Mouse (Mus musculus) T-helper 2 cell (primary cell): ENCODE measurements around the gene Rgma.

Source experiments
- in situ Hi-C: fragments of 300-600 bp; cut with MboI, MseI; formaldehyde crosslinking; loops from one replicate; pipeline ENCODE4 v1.15.1; 2025; ENCODE audit warnings: high pct_unique_total_duplicates

Gene Rgma

DNA sequence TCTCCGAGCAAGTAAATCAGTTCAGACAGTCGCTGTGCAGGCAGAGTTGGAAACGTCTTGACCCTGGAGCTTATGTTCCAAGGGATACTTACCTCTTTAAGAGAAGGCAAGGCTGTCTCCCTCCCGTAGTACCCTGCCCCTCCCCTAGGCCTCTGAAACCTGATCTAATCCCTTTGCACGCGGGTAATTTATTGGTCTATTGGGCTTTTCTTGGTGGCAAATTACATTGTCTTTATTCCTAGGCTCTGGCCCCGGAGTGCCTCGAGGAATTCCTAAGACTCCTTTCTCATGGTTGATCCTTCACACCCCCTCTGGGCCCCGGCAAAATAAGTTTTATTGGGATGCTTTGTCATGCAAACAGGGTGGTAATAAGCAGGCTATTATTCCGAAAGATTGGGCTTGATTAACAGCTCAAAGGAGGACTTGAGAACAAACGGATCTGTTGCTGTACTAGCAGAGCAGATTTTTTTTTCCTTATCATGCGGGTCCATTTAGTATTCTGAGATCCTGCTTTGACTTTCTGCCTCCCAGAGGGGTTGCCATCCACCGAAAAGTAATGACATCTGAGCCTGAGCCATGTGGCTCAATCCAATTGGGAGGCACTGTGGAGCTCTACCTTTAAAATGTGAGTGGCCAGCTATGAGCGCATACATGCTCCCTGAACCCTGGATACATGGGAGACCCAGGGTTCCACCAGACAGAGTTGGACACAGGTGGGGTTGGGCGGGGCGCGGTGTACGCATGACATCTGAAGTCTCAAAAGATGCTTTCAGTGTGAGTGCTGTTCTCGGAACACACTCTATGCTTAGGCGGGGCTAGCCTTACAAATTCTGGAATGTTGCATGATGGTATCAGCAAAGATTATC is 25.0 kb downstream of the Rgma start:
- in situ Hi-C loops = loop anchor here (25.0 kb wide), 1 partner anchor 1163 kb away; no protein-coding TSS in a partner anchor

DNA sequence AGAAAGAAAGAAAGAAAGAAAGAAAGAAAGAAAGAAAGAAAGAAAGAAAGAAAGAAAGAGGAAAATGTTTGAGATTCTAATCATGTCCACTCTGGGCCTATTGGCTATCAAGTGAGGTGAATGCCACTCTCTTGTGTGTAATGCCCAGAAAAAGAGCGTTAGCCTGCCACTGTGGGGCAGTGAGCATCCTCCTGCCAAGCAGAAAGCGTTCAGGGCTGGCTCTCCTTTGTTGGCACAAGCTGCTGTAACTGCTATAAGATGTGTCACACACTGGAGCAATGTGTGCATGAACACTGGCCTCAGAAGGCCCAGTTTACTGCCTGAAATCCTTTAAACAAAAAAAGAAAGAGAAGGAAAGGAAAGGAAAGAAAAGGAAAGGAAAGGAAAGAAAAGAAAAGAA is 26.8 kb downstream of the Rgma start:
- in situ Hi-C loops = loop anchor here (25.0 kb wide), 1 partner anchor 1165 kb away; no protein-coding TSS in a partner anchor

DNA sequence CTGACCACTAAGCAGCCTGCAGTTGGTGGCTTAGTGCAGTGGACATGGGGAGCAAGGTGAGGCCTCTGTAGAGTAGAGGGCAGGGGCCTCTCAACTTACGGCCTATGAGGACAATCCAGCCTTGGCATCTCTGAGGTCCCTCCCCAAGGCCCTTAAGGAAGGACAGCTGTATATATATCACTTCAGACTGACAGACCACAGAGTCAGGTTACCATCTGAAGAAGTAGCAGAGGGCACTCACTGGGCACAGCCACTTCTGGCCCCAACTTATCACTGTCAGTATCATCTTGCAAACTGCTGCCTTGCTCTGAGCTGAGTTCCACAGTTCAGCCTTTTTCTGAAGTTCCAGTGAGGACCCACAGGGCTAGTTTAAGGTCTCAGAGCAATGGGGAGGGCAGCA is 27.4 kb downstream of the Rgma start:
- in situ Hi-C loops = loop anchor here (25.0 kb wide), 1 partner anchor 1165 kb away; no protein-coding TSS in a partner anchor

- in situ Hi-C loops = loop anchor here (25.0 kb wide), 1 partner anchor 1166 kb away; no protein-coding TSS in a partner anchor
These were observed 28.2 kb downstream of the Rgma start for GRCm38 (mm10) chr7:73403538-73403937.

- in situ Hi-C loops = loop anchor here (25.0 kb wide), 1 partner anchor 1168 kb away; no protein-coding TSS in a partner anchor
These were observed 30.2 kb downstream of the Rgma start for GRCm38 (mm10) chr7:73405550-73405949.

- in situ Hi-C loops = loop anchor here (25.0 kb wide), 1 partner anchor 1174 kb away; no protein-coding TSS in a partner anchor
These were observed 36.2 kb downstream of the Rgma start for GRCm38 (mm10) chr7:73411523-73411922.

- in situ Hi-C loops = loop anchor here (25.0 kb wide), 1 partner anchor 1175 kb away; no protein-coding TSS in a partner anchor
These were observed 36.7 kb downstream of the Rgma start for GRCm38 (mm10) chr7:73411986-73412385.

- in situ Hi-C loops = loop anchor here (25.0 kb wide), 1 partner anchor 1175 kb away; no protein-coding TSS in a partner anchor
These were observed 37.1 kb downstream of the Rgma start for GRCm38 (mm10) chr7:73412419-73412818.

DNA sequence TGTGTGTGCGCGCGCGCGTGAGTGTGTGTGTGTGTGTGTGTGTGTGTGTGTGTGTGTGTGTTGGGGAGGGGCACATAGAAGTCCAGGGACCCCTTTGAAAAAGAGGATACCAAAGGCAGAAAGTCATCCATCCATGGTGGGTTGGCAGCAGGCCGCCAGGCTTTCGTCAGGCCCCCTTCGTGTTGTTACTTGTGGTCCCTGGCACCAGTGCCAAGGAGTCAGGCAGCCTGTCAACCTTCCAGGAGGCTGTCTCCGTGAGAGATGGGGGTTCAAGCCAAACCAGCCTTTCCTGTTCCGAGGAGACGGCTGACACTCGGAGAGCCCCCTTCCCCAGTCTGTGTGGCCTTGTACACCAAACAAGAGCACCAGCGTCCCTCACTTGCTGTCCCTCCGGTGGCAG is 38.9 kb downstream of the Rgma start:
- in situ Hi-C loops = loop anchor here (25.0 kb wide), 1 partner anchor 1177 kb away; no protein-coding TSS in a partner anchor

DNA sequence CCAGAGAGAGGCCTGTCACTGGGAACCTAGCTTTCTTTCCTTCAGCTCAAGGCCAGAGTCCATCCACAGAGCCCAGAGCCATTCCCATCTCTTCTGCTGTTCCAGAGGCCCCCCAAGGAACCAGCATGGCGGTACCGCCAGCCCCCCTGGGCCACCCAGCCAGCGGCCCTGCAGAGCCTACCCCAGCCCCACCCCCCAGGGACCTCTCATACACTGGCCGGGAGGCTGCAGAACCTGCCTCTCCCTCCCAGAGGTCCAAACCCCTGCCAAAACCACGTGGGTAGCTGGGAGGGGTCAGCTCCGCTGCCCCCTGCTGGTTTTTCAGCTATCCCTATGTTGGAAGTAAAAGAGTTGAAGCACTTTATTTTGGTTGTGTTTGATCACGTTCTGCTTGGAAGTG is 44.1 kb downstream of the Rgma start:
- in situ Hi-C loops = loop anchor here (25.0 kb wide), 1 partner anchor 1182 kb away; no protein-coding TSS in a partner anchor

- in situ Hi-C loops = loop anchor here (5.0 to 25.0 kb wide), 2 partner anchors 1024 to 1184 kb away; no protein-coding TSS in a partner anchor
These were observed 45.5 kb downstream of the Rgma start for GRCm38 (mm10) chr7:73420827-73421226.

DNA sequence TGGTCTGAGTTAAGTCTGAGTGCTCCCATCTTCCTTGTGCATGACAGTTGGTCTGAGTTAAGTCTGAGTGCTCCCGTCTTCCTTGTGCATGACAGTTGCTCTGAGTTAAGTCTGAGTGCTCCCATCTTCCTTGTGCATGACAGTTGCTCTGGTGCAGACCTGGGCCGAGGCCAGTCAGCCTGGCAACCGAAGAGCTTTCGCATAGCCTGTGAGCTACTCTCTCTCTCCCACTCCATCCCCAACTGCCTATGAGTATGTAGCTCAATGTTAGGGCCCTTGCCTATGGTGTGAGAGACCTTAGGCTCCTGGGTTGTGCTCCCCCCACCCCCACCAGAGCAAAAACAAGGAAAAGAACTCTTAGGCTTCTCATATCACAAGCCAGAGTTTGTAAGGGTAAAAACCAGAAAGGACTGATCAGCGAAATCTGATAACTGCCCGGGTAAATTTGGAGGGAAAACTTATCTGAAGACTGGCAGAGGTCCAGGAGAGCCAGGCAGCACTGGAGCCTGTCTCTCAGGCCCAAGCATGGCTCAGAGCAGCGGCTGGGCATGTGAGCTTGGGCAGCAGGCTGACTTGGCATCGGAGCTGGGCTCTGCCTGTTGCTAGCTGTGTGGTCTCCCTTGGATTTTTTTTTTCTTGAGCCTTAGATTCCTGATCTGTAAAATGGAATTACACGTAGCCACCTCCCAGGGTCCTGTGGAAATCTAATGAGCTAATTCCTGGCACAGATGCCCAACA is 46.1 kb downstream of the Rgma start:
- in situ Hi-C loops = loop anchor here (5.0 to 25.0 kb wide), 2 partner anchors 1024 to 1184 kb away; no protein-coding TSS in a partner anchor

DNA sequence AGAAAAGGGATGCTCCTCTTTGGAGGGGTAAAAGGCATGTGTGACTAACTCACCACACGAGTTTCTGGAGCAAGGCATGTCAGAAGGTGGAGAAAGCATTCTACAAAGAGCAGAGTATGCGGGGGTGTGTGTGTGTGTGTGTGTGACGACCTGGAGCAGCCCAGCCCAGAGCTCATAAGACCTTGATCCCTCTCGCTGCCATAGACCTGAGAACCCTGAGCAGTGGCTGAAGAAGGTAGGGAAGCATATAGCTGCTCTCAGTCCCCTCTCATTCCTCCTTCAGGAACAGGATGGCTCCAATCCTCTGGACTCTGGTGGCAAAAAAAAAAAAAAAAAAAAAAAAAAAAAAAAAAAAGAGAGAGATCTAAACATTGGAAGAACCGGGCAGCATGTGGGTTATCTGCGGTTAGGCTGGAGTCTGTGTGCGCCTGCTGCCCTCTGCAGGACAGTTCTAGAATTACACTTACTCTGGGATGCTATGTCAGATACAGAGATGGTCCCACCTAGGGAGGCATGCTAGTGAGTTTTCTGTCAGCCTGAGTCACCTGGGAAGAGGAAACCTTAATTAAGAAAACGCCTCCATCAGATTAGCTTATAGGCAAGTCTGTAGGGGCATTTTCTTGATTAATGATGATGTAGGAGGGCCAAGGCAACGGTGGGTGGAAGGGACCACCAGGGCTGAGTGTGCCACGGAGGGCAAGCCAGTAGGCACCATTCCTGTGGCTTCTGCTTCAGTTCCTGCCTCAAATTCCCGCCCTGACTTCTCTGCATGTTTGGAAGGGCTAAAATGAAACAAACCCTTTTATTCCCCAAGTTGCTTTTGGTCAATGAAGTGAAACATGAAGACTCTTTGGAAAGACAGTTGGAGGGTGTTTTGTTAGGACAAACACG is 47.2 kb downstream of the Rgma start:
- in situ Hi-C loops = loop anchor here (5.0 to 25.0 kb wide), 2 partner anchors 1025 to 1185 kb away; no protein-coding TSS in a partner anchor

DNA sequence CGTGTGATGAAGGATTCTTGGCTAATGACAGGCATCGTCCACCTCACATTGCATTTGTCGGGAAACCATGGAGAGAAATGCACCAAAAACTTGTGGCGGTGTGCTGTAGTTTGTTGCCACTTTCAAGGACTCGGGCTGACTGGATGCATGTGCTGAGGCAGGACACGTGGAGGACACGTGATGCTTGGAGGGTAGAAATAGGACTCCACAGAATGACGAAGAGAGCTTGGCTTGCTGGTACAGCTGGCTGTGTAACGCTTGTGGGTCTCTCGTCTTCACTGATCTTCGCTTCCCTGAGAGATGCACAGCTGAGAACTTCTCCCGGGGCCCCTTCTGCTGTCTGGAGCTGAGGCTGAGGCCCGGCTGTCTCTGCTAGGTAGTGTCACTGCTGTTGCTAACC is 47.9 kb downstream of the Rgma start:
- in situ Hi-C loops = loop anchor here (5.0 to 25.0 kb wide), 2 partner anchors 1026 to 1186 kb away; no protein-coding TSS in a partner anchor

DNA sequence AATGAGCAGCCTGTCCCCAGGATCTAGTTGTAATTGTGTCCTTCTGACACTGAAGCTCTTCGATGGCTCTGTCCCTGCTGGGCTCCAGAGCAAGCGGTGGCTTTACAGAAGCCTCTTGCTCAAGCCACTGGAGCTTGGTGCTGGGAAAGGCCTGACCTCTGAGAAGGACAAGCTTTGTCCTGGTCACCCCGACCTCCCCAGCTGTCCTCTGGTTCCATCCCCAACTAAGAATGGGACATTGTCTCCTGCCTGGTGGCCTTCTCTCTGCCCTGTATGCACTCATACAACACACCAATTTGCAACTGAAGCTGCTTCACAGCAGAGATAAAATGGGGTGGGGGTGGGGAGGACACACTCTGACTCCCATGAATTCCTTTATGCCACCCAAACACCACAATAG is 48.9 kb downstream of the Rgma start:
- in situ Hi-C loops = loop anchor here (5.0 to 25.0 kb wide), 2 partner anchors 1027 to 1187 kb away; no protein-coding TSS in a partner anchor

DNA sequence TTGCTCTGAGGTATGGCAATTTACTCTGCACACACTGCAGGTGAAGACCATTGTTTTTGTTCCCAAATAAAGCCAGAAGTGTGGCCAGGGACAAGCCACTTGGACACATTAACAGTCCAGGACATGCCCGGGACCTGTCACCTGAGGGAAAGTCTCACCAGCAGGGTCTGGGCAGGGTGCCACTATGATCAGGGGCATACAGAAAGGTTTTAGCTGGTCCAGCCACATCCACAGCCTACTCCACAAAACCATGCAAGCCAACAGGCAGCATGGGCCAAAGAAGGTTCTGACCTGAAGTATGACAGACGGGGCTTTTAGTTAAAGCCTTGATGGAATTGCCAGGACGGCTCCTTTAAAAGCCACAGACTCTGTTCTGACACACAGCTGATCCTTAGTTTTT is 49.4 kb downstream of the Rgma start:
- in situ Hi-C loops = loop anchor here (5.0 to 25.0 kb wide), 2 partner anchors 1027 to 1187 kb away; no protein-coding TSS in a partner anchor

DNA sequence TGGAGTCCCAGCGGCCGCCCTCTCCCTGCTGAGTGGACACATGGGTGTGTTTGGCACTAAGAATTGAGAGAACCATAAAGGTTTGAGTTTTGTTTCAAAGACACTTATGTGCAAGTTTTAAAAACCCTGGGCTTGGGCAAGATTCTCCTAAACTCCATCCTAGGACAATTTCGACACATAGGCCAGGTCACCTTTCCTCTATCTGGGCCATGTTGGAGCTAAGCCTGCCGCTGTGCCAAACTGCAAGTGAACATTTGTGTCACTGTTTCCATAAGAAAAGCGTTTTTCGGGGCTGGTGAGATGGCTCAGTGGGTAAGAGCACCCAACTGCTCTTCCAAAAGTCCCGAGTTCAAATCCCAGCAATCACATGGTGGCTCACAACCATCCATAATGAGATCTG is 50.1 kb downstream of the Rgma start:
- in situ Hi-C loops = no loop called here

DNA sequence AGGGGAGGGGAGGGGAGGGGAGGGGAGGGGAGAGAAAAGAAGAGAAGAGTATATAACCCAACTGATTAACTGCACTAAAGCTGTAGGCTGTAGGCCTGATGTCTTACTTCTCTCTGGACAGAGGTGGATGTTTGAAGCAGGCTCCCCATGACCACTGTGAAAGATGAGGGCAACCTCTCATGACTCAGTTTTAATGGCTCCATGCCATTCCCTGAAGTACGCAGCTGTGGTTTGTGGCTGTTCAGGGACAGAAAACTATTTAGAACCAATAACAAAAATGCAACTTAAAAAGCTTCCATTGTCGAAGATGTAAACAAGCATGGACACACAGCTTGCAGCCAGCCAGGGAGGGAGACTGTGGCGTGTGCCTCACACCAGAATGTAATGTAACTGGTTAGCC is 50.9 kb downstream of the Rgma start:
- in situ Hi-C loops = no loop called here

DNA sequence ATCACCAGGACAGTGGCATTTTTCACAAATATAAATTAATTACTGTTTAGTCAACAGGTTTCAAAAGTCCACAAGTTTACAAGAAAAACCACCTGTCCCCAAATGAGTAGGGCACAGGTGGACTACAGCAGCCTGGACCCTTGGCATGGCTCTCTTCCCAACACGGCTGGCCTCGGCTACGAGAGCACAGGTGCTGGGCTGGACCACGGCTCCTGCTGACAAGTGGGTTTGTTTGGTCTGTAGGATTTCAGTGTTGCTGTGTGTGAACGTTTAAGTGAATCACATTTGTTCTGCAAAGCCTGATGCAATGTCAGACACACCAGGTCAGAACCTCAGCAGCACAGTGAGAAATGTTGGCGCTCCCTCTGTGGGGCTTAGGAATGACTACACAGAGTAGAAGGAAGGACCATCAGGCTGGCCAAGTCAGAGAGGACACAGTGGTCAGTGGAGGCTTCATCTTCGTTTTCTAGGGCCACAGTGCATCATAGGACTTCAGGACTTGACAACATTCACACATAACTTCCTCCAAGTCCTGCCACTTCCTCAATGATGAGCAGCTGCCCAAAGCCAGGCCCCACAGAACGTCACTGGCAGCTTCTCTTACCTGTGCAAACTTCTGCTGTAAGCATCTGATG is 51.6 kb downstream of the Rgma start:
- in situ Hi-C loops = no loop called here

DNA sequence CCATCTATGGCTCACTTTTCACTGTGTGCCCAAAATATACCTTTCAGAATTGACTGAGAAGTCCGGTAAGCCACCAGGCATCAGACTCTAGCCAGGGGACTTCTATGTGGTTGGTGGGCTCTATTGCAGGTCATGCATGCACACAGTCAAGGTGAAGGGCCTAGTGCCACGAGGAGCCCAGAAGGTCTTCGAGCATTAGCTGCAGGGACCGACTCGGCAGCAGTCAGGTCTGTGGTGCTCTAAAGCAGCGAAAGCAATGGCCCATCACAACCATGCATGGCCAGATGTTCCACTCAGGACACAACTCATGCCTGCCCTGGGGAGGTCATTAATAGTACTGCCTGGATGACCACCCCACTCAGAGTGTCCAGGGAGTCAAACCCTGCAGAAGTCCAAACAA is 52.5 kb downstream of the Rgma start:
- in situ Hi-C loops = no loop called here
